Mouse (Mus musculus) neutrophil, adult 5-6 weeks (primary cell): Measurements from ENCODE around the gene 4930469K13Rik. TPM values are rescaled to one million over a fixed set of nuclear protein-coding genes. Genes with fewer than 3 reads are reported as not detected.

Experiments used
- ATAC-seq: fragments of 151-379, 151-347 bp; 2 replicates; pipeline ENCODE4 v1.8.0; 2017; ENCODE audit warnings: mild to moderate bottlenecking, moderate TSS enrichment; ENCODE audit not compliant: insufficient number of reproducible peaks, poor library complexity, low FRiP score, severe bottlenecking; ENCODE audit errors: extremely low read depth
- total RNA-seq: library from RNA; stranded (forward); fragments of 200-1000 nt; gene quantifications from 2 replicates; pipeline ENCODE4 v1.2.3, GENCODE M21; 2017

The 4930469K13Rik gene
- total RNA-seq, 1 experiment from 2014 or later = not detected

GRCm38 (mm10) chr11:34007616-34008015 is 90.7 kb downstream of the 4930469K13Rik start:
- no peak for ATAC-seq

- ATAC-seq = no peak
Measured at GRCm38 (mm10) chr11:34002593-34002965, 95.8 kb downstream of the 4930469K13Rik start.

- peak; percentile 68; the same call in 1 of the 2 replicates for ATAC-seq
Measured at GRCm38 (mm10) chr11:34001938-34002592, 96.3 kb downstream of the 4930469K13Rik start.

- no peak for ATAC-seq
Measured at GRCm38 (mm10) chr11:34000416-34000815, 97.9 kb downstream of the 4930469K13Rik start.

- ATAC-seq = no peak
Measured at GRCm38 (mm10) chr11:33998244-33998643, 100.1 kb downstream of the 4930469K13Rik start.

- no peak for ATAC-seq
Measured at GRCm38 (mm10) chr11:33993496-33993895, 104.9 kb downstream of the 4930469K13Rik start.

- ATAC-seq = no peak
Measured at GRCm38 (mm10) chr11:33992938-33993337, 105.4 kb downstream of the 4930469K13Rik start, which contains the start of gene Kcnip1. Gene Kcnip1, minus strand, starts transcription at chr11:33993152.

GRCm38 (mm10) chr11:33990002-33990401 is 108.4 kb downstream of the 4930469K13Rik start:
- no peak for ATAC-seq

GRCm38 (mm10) chr11:33986525-33986924 is 111.8 kb downstream of the 4930469K13Rik start:
- ATAC-seq = no peak

- no peak for ATAC-seq
Measured at GRCm38 (mm10) chr11:33980146-33980545, 118.2 kb downstream of the 4930469K13Rik start.

GRCm38 (mm10) chr11:33975121-33975520 is 123.2 kb downstream of the 4930469K13Rik start:
- ATAC-seq = no peak

- no peak for ATAC-seq
Measured at GRCm38 (mm10) chr11:33974341-33975040, 123.9 kb downstream of the 4930469K13Rik start.

- no peak for ATAC-seq
Measured at GRCm38 (mm10) chr11:33972114-33972513, 126.2 kb downstream of the 4930469K13Rik start.

GRCm38 (mm10) chr11:33969199-33969598 is 129.2 kb downstream of the 4930469K13Rik start:
- ATAC-seq = no peak

GRCm38 (mm10) chr11:33967708-33968107 is 130.6 kb downstream of the 4930469K13Rik start:
- no peak for ATAC-seq

- ATAC-seq = 0 out of 2 replicates have a peak, but pooled peaks have one; percentile 21
Measured at GRCm38 (mm10) chr11:33965380-33965779, 133.0 kb downstream of the 4930469K13Rik start.

GRCm38 (mm10) chr11:33962688-33963407 is 135.5 kb downstream of the 4930469K13Rik start, which contains the start of gene Kcnmb1:
Gene Kcnmb1, plus strand, starts transcription at chr11:33963013.
- no peak for ATAC-seq

GRCm38 (mm10) chr11:33962178-33962577 is 136.2 kb downstream of the 4930469K13Rik start:
- ATAC-seq = no peak

GRCm38 (mm10) chr11:33958713-33959112 is 139.6 kb downstream of the 4930469K13Rik start:
- no peak for ATAC-seq

- no peak for ATAC-seq
Measured at GRCm38 (mm10) chr11:33957595-33957994, 140.8 kb downstream of the 4930469K13Rik start.
